Mouse (Mus musculus) telencephalon, adult 2 months (tissue): ENCODE measurements around the gene Tff1.

Experiments used
- DNase-seq: peaks from one replicate; pipeline ENCODE4 v3.0.0-alpha.2; 2011; ENCODE audit warnings: low read depth, low spot score

The Tff1 gene

GRCm38 (mm10) chr17:31165127-31165526 is at the start of gene Tff1:
Gene Tff1 (minus strand): TSS chr17:31165277.
- DNase-seq, result no peak

- no peak for DNase-seq
These were observed 46.8 kb upstream of the Tff1 start for GRCm38 (mm10) chr17:31211881-31212280.

- DNase-seq, result no peak
These were observed 45.2 kb upstream of the Tff1 start for GRCm38 (mm10) chr17:31210299-31210698.

- DNase-seq, result no peak
These were observed 44.4 kb upstream of the Tff1 start for GRCm38 (mm10) chr17:31209376-31209930.

- DNase-seq, result no peak
These were observed 43.6 kb upstream of the Tff1 start for GRCm38 (mm10) chr17:31208654-31209053.

- DNase-seq, result no peak
These were observed 42.8 kb upstream of the Tff1 start, which contains the start of gene Ubash3a for GRCm38 (mm10) chr17:31207771-31208334. Gene Ubash3a (plus strand): TSS chr17:31207873.

GRCm38 (mm10) chr17:31198877-31199276 is 33.8 kb upstream of the Tff1 start, which contains the start of gene Tmprss3:
Gene Tmprss3 (minus strand): TSS chr17:31198977.
- no peak for DNase-seq

- no peak for DNase-seq
These were observed 31.2 kb upstream of the Tff1 start for GRCm38 (mm10) chr17:31196283-31196682.

- DNase-seq, result no peak
These were observed 30.1 kb upstream of the Tff1 start for GRCm38 (mm10) chr17:31195207-31195606.

- no peak for DNase-seq
These were observed 28.3 kb upstream of the Tff1 start for GRCm38 (mm10) chr17:31193360-31193759.

GRCm38 (mm10) chr17:31192663-31193062 is 27.6 kb upstream of the Tff1 start:
- DNase-seq, result no peak

- no peak for DNase-seq
These were observed 26.7 kb upstream of the Tff1 start for GRCm38 (mm10) chr17:31191825-31192224.

GRCm38 (mm10) chr17:31187370-31187769 is 22.3 kb upstream of the Tff1 start:
- peak; percentile 15 for DNase-seq

- DNase-seq, result no peak
These were observed 19.4 kb upstream of the Tff1 start for GRCm38 (mm10) chr17:31184269-31184990.

GRCm38 (mm10) chr17:31183180-31183974 is 18.3 kb upstream of the Tff1 start:
- peak; percentile 10 for DNase-seq

- DNase-seq, result no peak
These were observed 16.4 kb upstream of the Tff1 start for GRCm38 (mm10) chr17:31181490-31181889.

- no peak for DNase-seq
These were observed 11.2 kb upstream of the Tff1 start for GRCm38 (mm10) chr17:31176321-31176720.

GRCm38 (mm10) chr17:31169796-31170195 is 4.7 kb upstream of the Tff1 start:
- no peak for DNase-seq

GRCm38 (mm10) chr17:31163821-31164220 is 1.3 kb downstream of the Tff1 start:
- DNase-seq, result no peak

GRCm38 (mm10) chr17:31162607-31163006 is 2.5 kb downstream of the Tff1 start:
- no peak for DNase-seq

- no peak for DNase-seq
These were observed 4.8 kb downstream of the Tff1 start for GRCm38 (mm10) chr17:31160291-31160690.

GRCm38 (mm10) chr17:31157921-31158320 is 7.2 kb downstream of the Tff1 start:
- DNase-seq, result no peak
